Mouse (Mus musculus): ENCODE results near the gene Zfp683. TPM values are rescaled to one million over a fixed set of nuclear protein-coding genes. Genes with fewer than 3 reads are reported as not detected.
A peak's percentile ranks its signal among the peaks of the same experiment; 100 is the strongest.

The Zfp683 gene
- not detected in 2 replicates for polyA plus RNA-seq (2015; fragmentation: Nextera tagmentation; extraction: Ambion mirVana)

DNA sequence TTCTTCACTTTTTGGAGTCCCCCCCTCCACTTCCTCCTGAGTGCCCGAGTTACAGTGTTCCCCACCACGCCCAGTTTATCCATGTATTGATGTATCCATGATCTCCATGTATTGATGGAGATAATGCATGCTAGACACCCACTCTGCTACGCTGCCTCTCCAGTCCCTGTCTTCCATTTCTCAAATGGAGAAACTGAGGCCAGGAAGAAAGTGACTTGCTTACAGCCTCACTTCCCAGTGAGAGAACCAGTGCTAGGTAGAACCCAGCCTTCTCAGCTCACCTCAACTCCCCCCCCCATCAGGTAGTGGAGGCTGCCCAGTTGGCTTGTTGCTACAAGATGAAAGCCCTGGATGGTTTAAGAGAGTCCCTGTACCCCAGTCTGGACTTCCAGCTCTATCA, at the start of gene Zfp683:
Zfp683 (plus strand) TSS at position 301 of the 400 bp plus-strand sequence.
- H3K27ac ChIP-seq, result no peak within 1 kb of the TSS
- WGBS, result 82% methylated on average over 3 of the region's 3 CpGs
- H3K4me1 ChIP-seq, result peaks cover 16% of the 10 kb centered on the region
- no peaks in the 10 kb centered on the region for H3K9me3 ChIP-seq (replicated peaks)
- H3K4me3 ChIP-seq (replicated peaks), result no peak within 1 kb of the TSS
- ATAC-seq (replicated peaks; ENCODE audit: low FRiP score), result no peak
- H3K36me3 ChIP-seq, result no peaks in the 10 kb centered on the region
- no peak within 1 kb of the TSS for H3K4me2 ChIP-seq
- H3K9ac ChIP-seq, result no peak within 1 kb of the TSS
- no peaks in the 10 kb centered on the region for H3K27me3 ChIP-seq

- no peak overlapping the region for H3K9ac ChIP-seq
- H3K9me3 ChIP-seq (replicated peaks), result no peaks in the 10 kb centered on the region
- peaks cover 5% of the 10 kb centered on the region for H3K4me1 ChIP-seq
- H3K36me3 ChIP-seq, result no peaks in the 10 kb centered on the region
- no peak overlapping the region for H3K4me2 ChIP-seq
- ATAC-seq (replicated peaks; ENCODE audit: low FRiP score), result no peak
- WGBS, result 84% methylated on average over 12 of the region's 12 CpGs
- H3K27me3 ChIP-seq, result no peaks in the 10 kb centered on the region
- H3K4me3 ChIP-seq (replicated peaks), result no peak overlapping the region
- no peak overlapping the region for H3K27ac ChIP-seq
Observed at GRCm38 (mm10) chr4:134005581-134006358, 47.9 kb upstream of the Zfp683 start.

- no peak overlapping the region for H3K9ac ChIP-seq
- no peak overlapping the region for H3K4me2 ChIP-seq
- no peak overlapping the region for H3K4me3 ChIP-seq (replicated peaks)
- ATAC-seq (replicated peaks; ENCODE audit: low FRiP score), result no peak
- WGBS, result 89% methylated on average over 3 of the region's 3 CpGs
- no peaks in the 10 kb centered on the region for H3K36me3 ChIP-seq
- H3K27ac ChIP-seq, result no peak overlapping the region
- no peaks in the 10 kb centered on the region for H3K9me3 ChIP-seq (replicated peaks)
- peaks cover 10% of the 10 kb centered on the region for H3K4me1 ChIP-seq
- H3K27me3 ChIP-seq, result no peaks in the 10 kb centered on the region
Observed at GRCm38 (mm10) chr4:134006845-134007244, 46.8 kb upstream of the Zfp683 start.

- Histone ChIP-seq H3K27me3 (no peaks in the 10 kb centered on the region), H3K9ac (no peak overlapping the region), H3K4me1 (peaks cover 18% of the 10 kb centered on the region), H3K4me3 (replicated peaks) (no peak overlapping the region), H3K4me2 (no peak overlapping the region), H3K36me3 (no peaks in the 10 kb centered on the region), H3K27ac (no peak overlapping the region), H3K9me3 (replicated peaks) (no peaks in the 10 kb centered on the region)
- WGBS, result 67% methylated on average over 6 of the region's 6 CpGs
- ATAC-seq (replicated peaks; ENCODE audit: low FRiP score), result no peak
Observed at GRCm38 (mm10) chr4:134009709-134010108, 43.9 kb upstream of the Zfp683 start.

- H3K27me3 ChIP-seq, result peaks cover 15% of the 10 kb centered on the region
- no peaks in the 10 kb centered on the region for H3K36me3 ChIP-seq
- peak overlapping the region; percentile 67 for H3K27ac ChIP-seq
- ATAC-seq (replicated peaks; ENCODE audit: low FRiP score), result no peak
- no peaks in the 10 kb centered on the region for H3K9me3 ChIP-seq (replicated peaks)
- no peak overlapping the region for H3K9ac ChIP-seq
- H3K4me1 ChIP-seq, result peaks cover 26% of the 10 kb centered on the region
- no peak overlapping the region for H3K4me3 ChIP-seq (replicated peaks)
- WGBS, result 25% methylated on average over 16 of the region's 16 CpGs
- peak overlapping the region; percentile 33 for H3K4me2 ChIP-seq
Observed at GRCm38 (mm10) chr4:134011450-134012414, 41.9 kb upstream of the Zfp683 start.

DNA sequence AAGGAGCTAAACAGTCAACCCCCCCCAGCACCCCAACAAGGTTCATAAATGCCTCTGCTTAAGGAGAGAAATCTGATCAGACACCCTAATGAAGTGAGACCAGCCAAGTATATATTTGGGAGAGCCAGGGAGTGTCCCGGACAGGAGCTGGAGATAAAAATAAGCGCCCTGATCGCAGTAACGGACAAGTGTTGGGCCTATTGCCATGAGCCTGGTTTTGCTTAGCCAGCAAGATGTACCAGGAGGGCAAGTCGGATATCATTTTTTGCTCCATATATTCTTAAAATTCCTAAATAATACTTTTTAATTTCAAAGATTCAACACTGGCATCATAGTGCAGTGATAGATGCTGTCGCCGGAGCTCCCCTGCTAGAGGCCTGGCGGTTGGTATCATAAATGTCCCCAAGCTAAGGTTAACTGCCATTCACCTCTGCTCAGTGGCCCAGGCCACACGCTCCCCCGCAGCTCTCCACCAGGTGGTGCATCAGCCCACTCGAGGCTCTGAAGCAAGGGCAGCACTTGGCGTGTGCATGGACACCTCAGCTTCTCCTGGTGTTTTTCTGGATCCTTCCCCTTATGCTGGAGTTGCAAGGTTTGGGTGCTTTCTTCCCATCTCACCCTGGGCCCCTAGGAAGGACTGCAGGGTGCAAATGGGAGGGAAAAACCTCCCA, 40.6 kb upstream of the Zfp683 start:
- H3K27ac ChIP-seq, result no peak overlapping the region
- no peak overlapping the region for H3K4me2 ChIP-seq
- 40% methylated on average over 12 of the region's 12 CpGs for WGBS
- no peak for ATAC-seq (replicated peaks; ENCODE audit: low FRiP score)
- no peak overlapping the region for H3K4me3 ChIP-seq (replicated peaks)
- no peak overlapping the region for H3K9ac ChIP-seq
- peaks cover 28% of the 10 kb centered on the region for H3K27me3 ChIP-seq
- H3K4me1 ChIP-seq, result peaks cover 38% of the 10 kb centered on the region
- H3K9me3 ChIP-seq (replicated peaks), result no peaks in the 10 kb centered on the region
- H3K36me3 ChIP-seq, result no peaks in the 10 kb centered on the region

GRCm38 (mm10) chr4:134016208-134016607, 37.4 kb upstream of the Zfp683 start:
- H3K36me3 ChIP-seq, result no peaks in the 10 kb centered on the region
- no peak for ATAC-seq (replicated peaks; ENCODE audit: low FRiP score)
- no peak overlapping the region for H3K27ac ChIP-seq
- H3K4me2 ChIP-seq, result no peak overlapping the region
- H3K9me3 ChIP-seq (replicated peaks), result no peaks in the 10 kb centered on the region
- peaks cover 57% of the 10 kb centered on the region for H3K4me1 ChIP-seq
- H3K9ac ChIP-seq, result no peak overlapping the region
- 4% methylated on average over 7 of the region's 7 CpGs for whole genome bisulfite sequencing
- H3K27me3 ChIP-seq, result peaks cover 52% of the 10 kb centered on the region
- no peak overlapping the region for H3K4me3 ChIP-seq (replicated peaks)

- Histone ChIP-seq H3K4me3 (replicated peaks) (no peak overlapping the region), H3K4me2 (peak overlapping the region; percentile 54; the same call in 1 of the 2 replicates), H3K9ac (no peak overlapping the region), H3K9me3 (replicated peaks) (no peaks in the 10 kb centered on the region), H3K27ac (no peak overlapping the region), H3K36me3 (no peaks in the 10 kb centered on the region), H3K4me1 (peaks cover 52% of the 10 kb centered on the region), H3K27me3 (peaks cover 52% of the 10 kb centered on the region)
- ATAC-seq (replicated peaks; ENCODE audit: low FRiP score), result no peak
- WGBS, result 3% methylated on average over 8 of the region's 8 CpGs
Observed at GRCm38 (mm10) chr4:134016767-134017166, 36.9 kb upstream of the Zfp683 start.

DNA sequence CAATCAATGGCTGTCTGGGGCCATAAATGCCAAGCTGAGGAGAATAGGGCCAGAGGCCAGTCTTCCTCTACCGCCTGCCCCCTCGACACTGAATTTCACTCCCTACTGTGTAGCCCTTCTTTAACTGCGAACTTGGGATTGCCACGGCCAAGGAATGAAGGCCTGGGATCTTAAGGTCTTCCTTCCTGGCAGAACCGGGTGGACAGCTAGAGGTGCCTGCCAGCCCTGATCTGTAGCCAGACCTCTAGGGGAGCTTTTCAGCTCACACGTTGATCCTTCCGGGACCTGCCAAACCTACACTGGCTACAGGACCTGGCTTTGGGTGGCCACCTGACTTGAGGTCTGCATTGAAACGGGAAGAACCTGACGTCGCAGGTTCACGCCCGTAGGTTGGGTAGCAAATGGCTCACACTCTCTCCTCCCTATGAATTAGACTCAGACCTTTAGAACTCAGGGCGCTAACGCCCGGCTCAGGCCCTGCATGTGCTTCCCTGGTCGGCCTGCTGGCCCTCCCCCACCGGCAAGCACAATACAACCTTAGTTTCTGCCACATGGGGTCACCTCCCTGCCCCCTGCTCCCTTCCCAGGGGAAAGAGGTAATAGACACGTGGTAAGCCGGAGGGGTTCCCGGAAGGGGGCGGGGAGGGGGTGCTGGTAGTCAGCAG, 36.3 kb upstream of the Zfp683 start:
- Histone ChIP-seq H3K27me3 (peaks cover 52% of the 10 kb centered on the region), H3K4me2 (peak overlapping the region; percentile 54), H3K9ac (no peak overlapping the region), H3K36me3 (no peaks in the 10 kb centered on the region), H3K9me3 (replicated peaks) (no peaks in the 10 kb centered on the region), H3K27ac (no peak overlapping the region), H3K4me3 (replicated peaks) (peak overlapping the region; percentile 25), H3K4me1 (peaks cover 46% of the 10 kb centered on the region)
- WGBS, result 4% methylated on average over 21 of the region's 21 CpGs
- 0 out of 2 replicates have a peak, but pooled peaks have one; percentile 15 for ATAC-seq (replicated peaks; ENCODE audit: low FRiP score)

DNA sequence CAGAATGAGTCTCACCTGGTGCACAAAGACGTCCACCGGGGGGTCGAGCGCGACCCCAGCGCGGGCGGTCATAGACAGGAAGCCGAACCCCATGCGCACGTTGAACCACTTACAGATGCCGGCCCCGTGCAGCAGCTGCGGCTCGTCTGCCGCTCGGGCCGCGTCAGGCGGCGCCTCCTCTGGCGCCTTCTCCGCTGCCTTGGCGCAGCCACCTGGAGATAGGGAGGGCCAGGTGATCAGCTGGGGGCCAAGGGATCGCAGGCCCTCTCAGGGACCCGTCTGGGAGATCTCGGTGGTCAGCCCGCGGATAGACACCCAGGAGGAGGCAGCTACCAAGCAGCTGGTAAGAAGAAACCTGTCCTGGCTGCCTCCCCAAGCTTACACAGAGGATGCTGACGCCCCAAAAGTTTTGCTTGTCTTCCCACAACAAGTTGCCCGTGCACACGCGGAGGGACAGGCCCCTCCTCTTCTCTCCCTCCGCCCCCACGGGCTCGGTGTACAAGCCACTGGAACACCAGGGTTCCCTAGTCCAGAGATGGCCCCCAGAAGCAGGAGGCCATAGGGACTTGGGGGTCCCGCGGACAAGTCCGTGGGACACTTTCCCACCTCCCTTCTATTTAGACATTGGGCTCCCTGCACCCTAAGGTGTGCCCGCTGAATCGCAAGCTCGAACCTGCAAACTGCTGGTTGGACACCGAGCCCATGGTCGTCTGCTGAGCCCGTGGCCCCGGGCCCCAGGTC, 35.4 kb upstream of the Zfp683 start:
- peaks cover 52% of the 10 kb centered on the region for H3K27me3 ChIP-seq
- peaks cover 43% of the 10 kb centered on the region for H3K4me1 ChIP-seq
- H3K4me3 ChIP-seq (replicated peaks), result peak overlapping the region; percentile 25
- H3K4me2 ChIP-seq, result peak overlapping the region; percentile 54
- no peak overlapping the region for H3K27ac ChIP-seq
- under 1% methylated on average over 46 of the region's 46 CpGs for WGBS
- ATAC-seq (replicated peaks; ENCODE audit: low FRiP score), result 0 out of 2 replicates have a peak, but pooled peaks have one; percentile 43
- no peaks in the 10 kb centered on the region for H3K9me3 ChIP-seq (replicated peaks)
- no peak overlapping the region for H3K9ac ChIP-seq
- no peaks in the 10 kb centered on the region for H3K36me3 ChIP-seq

DNA sequence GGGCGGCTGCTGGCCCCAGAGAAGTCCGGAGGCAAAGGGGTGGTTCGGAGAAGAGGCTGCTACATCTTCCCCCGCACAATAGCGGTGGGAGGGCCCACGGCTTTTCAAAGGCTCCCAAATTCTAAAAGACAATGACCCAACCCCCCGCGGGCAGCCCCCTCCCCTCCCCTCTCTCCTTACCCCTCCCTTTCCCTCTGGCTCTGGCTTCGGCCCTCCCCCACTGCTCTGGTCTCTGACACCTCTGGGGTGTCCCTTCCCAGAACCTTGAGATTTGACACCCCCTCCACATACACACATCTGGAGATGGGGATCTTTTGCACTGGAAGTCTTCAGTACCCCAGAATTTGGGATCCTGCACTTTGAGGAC, 34.9 kb upstream of the Zfp683 start, which contains the start of gene Lin28a:
Lin28a (minus strand) TSS at position 63 of the 367 bp plus-strand sequence.
- Histone ChIP-seq H3K27ac (no peak within 1 kb of the TSS), H3K9me3 (replicated peaks) (no peaks in the 10 kb centered on the region), H3K4me3 (replicated peaks) (peak within 1 kb of the TSS; percentile 25), H3K27me3 (peaks cover 52% of the 10 kb centered on the region), H3K4me1 (peaks cover 42% of the 10 kb centered on the region), H3K36me3 (no peaks in the 10 kb centered on the region), H3K9ac (no peak within 1 kb of the TSS), H3K4me2 (peak within 1 kb of the TSS; percentile 54)
- ATAC-seq (replicated peaks; ENCODE audit: low FRiP score), result no peak
- WGBS, result under 1% methylated on average over 9 of the region's 9 CpGs

Measured in kidney, embryonic 15.5 days (tissue).